Mouse (Mus musculus): Measurements from ENCODE around the gene Gtf2i.
A peak's percentile ranks its signal among the peaks of the same experiment; 100 is the strongest.

Gene Gtf2i

GRCm38 (mm10) chr5:134243661-134244436 is 70.7 kb downstream of the Gtf2i start:
- DNase-seq (ENCODE audit: low spot score in 2 of 2), result no peak

GRCm38 (mm10) chr5:134241831-134242230 is 72.7 kb downstream of the Gtf2i start:
- DNase-seq (ENCODE audit: low spot score in 2 of 2), result no peak

GRCm38 (mm10) chr5:134237936-134238760 is 76.4 kb downstream of the Gtf2i start:
- DNase-seq (ENCODE audit: low spot score in 2 of 2), result no peak

GRCm38 (mm10) chr5:134237508-134237907 is 77.1 kb downstream of the Gtf2i start:
- DNase-seq (ENCODE audit: low spot score in 2 of 2), result no peak

GRCm38 (mm10) chr5:134236796-134237195 is 77.8 kb downstream of the Gtf2i start:
- no peak for DNase-seq (ENCODE audit: low spot score in 2 of 2)

GRCm38 (mm10) chr5:134236241-134236640 is 78.3 kb downstream of the Gtf2i start:
- DNase-seq (ENCODE audit: low spot score in 2 of 2), result no peak

- DNase-seq (ENCODE audit: low spot score in 2 of 2), result no peak
Measured at GRCm38 (mm10) chr5:134235111-134235510, 79.4 kb downstream of the Gtf2i start.

- DNase-seq (ENCODE audit: low spot score in 2 of 2), result no peak
Measured at GRCm38 (mm10) chr5:134234205-134234604, 80.4 kb downstream of the Gtf2i start.

GRCm38 (mm10) chr5:134233244-134233651 is 81.3 kb downstream of the Gtf2i start:
- no peak for DNase-seq (ENCODE audit: low spot score in 2 of 2)

GRCm38 (mm10) chr5:134232568-134232967 is 82.0 kb downstream of the Gtf2i start:
- peak; percentile 42 to 73 for DNase-seq (ENCODE audit: low spot score in 2 of 2)

- DNase-seq (ENCODE audit: low spot score in 2 of 2), result no peak
Measured at GRCm38 (mm10) chr5:134232111-134232510, 82.4 kb downstream of the Gtf2i start.

GRCm38 (mm10) chr5:134231376-134231775 is 83.2 kb downstream of the Gtf2i start:
- DNase-seq (ENCODE audit: low spot score in 2 of 2), result peak; percentile 64 to 73

- peak in 1 of 2 experiments; percentile 56 for DNase-seq (ENCODE audit: low spot score in 2 of 2)
Measured at GRCm38 (mm10) chr5:134229391-134229790, 85.2 kb downstream of the Gtf2i start, which contains the start of gene Ncf1. Gene Ncf1 (minus strand): TSS chr5:134229625.

GRCm38 (mm10) chr5:134228249-134228638 is 86.3 kb downstream of the Gtf2i start:
- no peak for DNase-seq (ENCODE audit: low spot score in 2 of 2)

GRCm38 (mm10) chr5:134227574-134228248 is 86.8 kb downstream of the Gtf2i start:
- DNase-seq (ENCODE audit: low spot score in 2 of 2), result no peak

GRCm38 (mm10) chr5:134226946-134227345 is 87.6 kb downstream of the Gtf2i start:
- DNase-seq (ENCODE audit: low spot score in 2 of 2), result no peak

- no peak for DNase-seq (ENCODE audit: low spot score in 2 of 2)
Measured at GRCm38 (mm10) chr5:134225110-134225901, 89.3 kb downstream of the Gtf2i start.

- no peak for DNase-seq (ENCODE audit: low spot score in 2 of 2)
Measured at GRCm38 (mm10) chr5:134221708-134222150, 92.8 kb downstream of the Gtf2i start.

GRCm38 (mm10) chr5:134221278-134221677 is 93.3 kb downstream of the Gtf2i start:
- DNase-seq (ENCODE audit: low spot score in 2 of 2), result no peak

GRCm38 (mm10) chr5:134217900-134218299 is 96.7 kb downstream of the Gtf2i start:
- no peak for DNase-seq (ENCODE audit: low spot score in 2 of 2)
